Mouse (Mus musculus): ENCODE measurements around the gene Ephb1.

DNA sequence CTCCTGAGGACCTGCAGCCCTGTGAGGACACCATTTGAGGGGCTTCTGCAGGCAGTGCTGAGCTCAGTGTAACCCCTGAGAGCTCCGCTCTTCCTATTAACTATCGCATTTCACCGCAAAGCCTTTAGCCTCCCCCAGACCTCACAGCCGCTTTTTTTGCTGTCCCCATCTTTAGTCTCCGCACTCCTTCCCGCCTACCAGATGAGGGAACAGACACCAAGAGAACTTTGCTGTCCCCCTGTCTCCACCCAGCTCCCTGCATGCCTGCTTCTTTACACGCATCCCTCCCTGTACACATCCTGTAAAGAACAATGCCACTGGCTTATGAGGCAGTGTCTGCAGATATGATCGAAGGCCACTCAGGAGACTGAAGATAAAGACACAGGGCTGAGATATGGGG is 322.1 kb downstream of the Ephb1 start:
- no peak for TF ChIP-seq ELF1 (IDR thresholded peaks at IDR 0.05; ENCODE audit: low read depth, low read length)
- TF ChIP-seq RCOR1 (IDR thresholded peaks at IDR 0.05; ENCODE audit: low read depth, low read length) = no peak
- no peak for TF ChIP-seq POLR2A (IDR thresholded peaks at IDR 0.05; ENCODE audit: control insufficient read depth in 1 of 2, insufficient read depth in 1 of 2, low read depth in 1 of 2, low read length in 2 of 2, poor library complexity in 1 of 2)
- no peak for TF ChIP-seq POLR2AphosphoS2 (IDR thresholded peaks at IDR 0.05; ENCODE audit: low read length)
- no peak for TF ChIP-seq BHLHE40 (IDR thresholded peaks at IDR 0.05; ENCODE audit: borderline replicate concordance, low read depth, low read length)
- TF ChIP-seq CHD2 (IDR thresholded peaks at IDR 0.05; ENCODE audit: low read length) = no peak
- no peak for TF ChIP-seq MAX (IDR thresholded peaks at IDR 0.05; ENCODE audit: low read length)
- TF ChIP-seq KAT2A (conservative IDR thresholded peaks at IDR 0.05; ENCODE audit: low read depth, low read length) = no peak
- no peak for TF ChIP-seq ZMIZ1 (IDR thresholded peaks at IDR 0.05; ENCODE audit: low read depth, low read length)
- no peak for TF ChIP-seq MEF2A (IDR thresholded peaks at IDR 0.05; ENCODE audit: extremely low read depth, insufficient replicate concordance, low read depth, low read length, poor library complexity, severe bottlenecking)
- no peak for TF ChIP-seq GATA1 (IDR thresholded peaks at IDR 0.05; ENCODE audit: low read depth, low read length)
- TF ChIP-seq NRF1 (IDR thresholded peaks at IDR 0.05; ENCODE audit: insufficient read depth, low read depth, low read length, poor library complexity, severe bottlenecking) = no peak
